Mouse (Mus musculus) liver, postnatal 0 days (tissue): Measurements from ENCODE around the gene Tmem132c.

Source experiments
- CTCF ChIP-seq: sonication (generic); IDR thresholded peaks from 2 replicates; pipeline ENCODE4 v1.5.1; 2016; ENCODE audit warnings: antibody characterized with exemption, low read depth
- EP300 ChIP-seq: IDR thresholded peaks from 2 replicates; pipeline ENCODE4 v1.6.1; 2016; ENCODE audit warnings: antibody characterized with exemption, low read depth, mild to moderate bottlenecking

- TF ChIP-seq CTCF (0 out of 2 replicates have a peak, but pooled peaks have one; percentile 21), EP300 (no peak)
These were observed 11.7 kb downstream of the Tmem132c start for GRCm38 (mm10) chr5:127253263-127253662.
